Mouse (Mus musculus): ENCODE results near the gene Ccl25.

- TF ChIP-seq CTCF (IDR thresholded peaks at IDR 0.05; ENCODE audit: low read depth) (no peak), EP300 (IDR thresholded peaks at IDR 0.05; ENCODE audit: low read depth) (no peak)
Observed at GRCm38 (mm10) chr8:4348275-4348674, 23.3 kb downstream of the Ccl25 start.
